Mouse (Mus musculus) spleen, adult 2 months (tissue): ENCODE data around the gene Dek.

ENCODE experiments used
- CTCF ChIP-seq: fragments of 200-500 bp; IDR thresholded peaks from 2 replicates; pipeline ENCODE4 v1.5.1; 2011; ENCODE audit warnings: mild to moderate bottlenecking, inconsistent platforms; ENCODE audit not compliant: insufficient read depth, insufficient read length, insufficient replicate concordance; ENCODE audit errors: extremely low read depth
- POLR2A ChIP-seq: fragments of 200-500 bp; IDR thresholded peaks from 2 replicates; pipeline ENCODE4 v1.6.1; 2011; ENCODE audit warnings: low read depth, low read length, inconsistent platforms

GRCm38 (mm10) chr13:47142764-47143163 lies 36.8 kb upstream of the Dek start:
- no peak for TF ChIP-seq CTCF
- TF ChIP-seq POLR2A, result no peak
